Mouse (Mus musculus) macrophage (primary cell): ENCODE results near the gene Lpar6. TPM values are rescaled to one million over a fixed set of nuclear protein-coding genes. Genes with fewer than 3 reads are reported as not detected.
A peak's percentile ranks its signal among the peaks of the same experiment; 100 is the strongest.

Experiments
- H3K27ac ChIP-seq: fragments of 350-480 bp; formaldehyde crosslinking; 2 replicates; pipeline ENCODE4 v1.9.0; 2021
- H3K36me3 ChIP-seq: fragments of 350-480 bp; formaldehyde crosslinking; 2 replicates; pipeline ENCODE4 v1.9.0; 2021; ENCODE audit errors: inconsistent target
- H3K4me3 ChIP-seq: fragments of 350-480 bp; formaldehyde crosslinking; 2 replicates; pipeline ENCODE4 v1.9.0; 2021; ENCODE audit errors: inconsistent target
- H3K79me2 ChIP-seq: fragments of 350-480 bp; formaldehyde crosslinking; 2 replicates; pipeline ENCODE4 v1.9.0; 2021; ENCODE audit errors: inconsistent target
- WGBS: methylation state at CpG from one replicate; pipeline ENCODE4 v1.1.7; 2026; ENCODE audit warnings: inconsistent platforms; ENCODE audit not compliant: missing documents; 5-methylcytosine and 5-hydroxymethylcytosine counted together
- polyA plus RNA-seq: library from polyadenylated mRNA; stranded (reverse); fragments of 250-400 nt; gene quantifications from 3 replicates; pipeline ENCODE4 v1.2.4, GENCODE M21; 2018; ENCODE audit warnings: inconsistent platforms
- total RNA-seq, 78 experiments: library from RNA; depleted of rRNA; stranded (reverse); fragments of 250-400 nt; gene quantifications; 1 replicate in 9 of 78; 2 replicates in 24 of 78; 3 replicates in 43 of 78; 4 replicates in 2 of 78; pipeline ENCODE4 v1.2.4; 2018; ENCODE audit warnings: inconsistent platforms in 56 of 78

Gene Lpar6
- 100 to 1,000 TPM in 1 of 26 experiments, 10 to 100 TPM in 17, 1 to 10 TPM in 8; 2.1 to 123 (median 25.2) TPM for total RNA-seq (2018; cell fraction: chromatin; rRNA removed)
- 10 to 100 TPM in 13 of 26 experiments, 1 to 10 TPM in 12, under 1 TPM in 1; 0.91 to 37.2 (median 9.2) TPM for total RNA-seq (2018; cell fraction: cytosol; rRNA removed)
- 100 to 1,000 TPM in 6 of 26 experiments, 10 to 100 TPM in 14, 1 to 10 TPM in 6; 2.7 to 224 (median 41.1) TPM for total RNA-seq (2018; cell fraction: nucleus; rRNA removed)
- 25.3 to 29.9 TPM (median 28.8 TPM) in 3 replicates for polyA plus RNA-seq

- peaks cover 6% of the 10 kb centered on the region; the same call in 1 of the 2 replicates for H3K36me3 ChIP-seq
- H3K79me2 ChIP-seq: peaks cover 72% of the 10 kb centered on the region
- WGBS: under 1% methylated on average over 16 of the region's 19 CpGs
- H3K27ac ChIP-seq: peak within 1 kb of the TSS; percentile 86
- H3K4me3 ChIP-seq: peak within 1 kb of the TSS; percentile 75
These were observed at the start of gene Lpar6 for GRCm38 (mm10) chr14:73237848-73238321. TSS of gene Lpar6 (plus strand) at chr14:73237895.

GRCm38 (mm10) chr14:73199058-73199457 is 38.6 kb upstream of the Lpar6 start:
- WGBS: 79% methylated on average over 5 of the region's 5 CpGs
- Histone ChIP-seq H3K79me2 (no peaks in the 10 kb centered on the region), H3K36me3 (peaks cover 19% of the 10 kb centered on the region), H3K4me3 (no peak overlapping the region), H3K27ac (no peak overlapping the region)

GRCm38 (mm10) chr14:73201447-73201846 is 36.2 kb upstream of the Lpar6 start:
- H3K79me2 ChIP-seq: no peaks in the 10 kb centered on the region
- 64% methylated on average over 3 of the region's 3 CpGs for WGBS
- H3K4me3 ChIP-seq: no peak overlapping the region
- peaks cover 22% of the 10 kb centered on the region for H3K36me3 ChIP-seq
- H3K27ac ChIP-seq: no peak overlapping the region

- no peak overlapping the region for H3K4me3 ChIP-seq
- WGBS: 62% methylated on average over 3 of the region's 3 CpGs
- 0 out of 2 replicates have a peak, but pooled peaks cover 10% of the 10 kb centered on the region for H3K36me3 ChIP-seq
- no peaks in the 10 kb centered on the region for H3K79me2 ChIP-seq
- no peak overlapping the region for H3K27ac ChIP-seq
These were observed 33.7 kb upstream of the Lpar6 start for GRCm38 (mm10) chr14:73204016-73204415.

GRCm38 (mm10) chr14:73209262-73209661 is 28.4 kb upstream of the Lpar6 start:
- no peak overlapping the region for H3K4me3 ChIP-seq
- peaks cover 21% of the 10 kb centered on the region; the same call in 1 of the 2 replicates for H3K36me3 ChIP-seq
- no peak overlapping the region for H3K27ac ChIP-seq
- no peaks in the 10 kb centered on the region for H3K79me2 ChIP-seq

- H3K36me3 ChIP-seq: peaks cover 24% of the 10 kb centered on the region
- no peak overlapping the region for H3K27ac ChIP-seq
- no peaks in the 10 kb centered on the region for H3K79me2 ChIP-seq
- no peak overlapping the region for H3K4me3 ChIP-seq
- WGBS: 96% methylated on average over 8 of the region's 8 CpGs
These were observed 27.5 kb upstream of the Lpar6 start for GRCm38 (mm10) chr14:73210196-73210595.

GRCm38 (mm10) chr14:73211477-73211876 is 26.2 kb upstream of the Lpar6 start:
- H3K79me2 ChIP-seq: no peaks in the 10 kb centered on the region
- WGBS: 90% methylated on average over 5 of the region's 5 CpGs
- peaks cover 20% of the 10 kb centered on the region for H3K36me3 ChIP-seq

GRCm38 (mm10) chr14:73217062-73217461 is 20.6 kb upstream of the Lpar6 start:
- Histone ChIP-seq H3K36me3 (peaks cover 11% of the 10 kb centered on the region), H3K4me3 (no peak overlapping the region), H3K79me2 (peaks cover 11% of the 10 kb centered on the region; the same call in 1 of the 2 replicates), H3K27ac (no peak overlapping the region)
- 100% methylated on average over 1 of the region's 1 CpGs for WGBS

More at GRCm38 (mm10) chr14:73211477-73211876, 26.2 kb upstream of the Lpar6 start:
- H3K4me3 ChIP-seq: no peak overlapping the region
- H3K27ac ChIP-seq: no peak overlapping the region

GRCm38 (mm10) chr14:73222316-73222970 is 15.3 kb upstream of the Lpar6 start:
- 20% methylated on average over 9 of the region's 9 CpGs for WGBS
- peak overlapping the region; percentile 81 for H3K27ac ChIP-seq
- no peak overlapping the region for H3K4me3 ChIP-seq

GRCm38 (mm10) chr14:73226346-73226745 is 11.3 kb upstream of the Lpar6 start:
- WGBS: 72% methylated on average over 3 of the region's 3 CpGs
- Histone ChIP-seq H3K27ac (no peak overlapping the region), H3K4me3 (no peak overlapping the region), H3K79me2 (peaks cover 2% of the 10 kb centered on the region; the same call in 1 of the 2 replicates), H3K36me3 (no peaks in the 10 kb centered on the region)

More at GRCm38 (mm10) chr14:73222316-73222970, 15.3 kb upstream of the Lpar6 start:
- H3K36me3 ChIP-seq: no peaks in the 10 kb centered on the region
- peaks cover 11% of the 10 kb centered on the region; the same call in 1 of the 2 replicates for H3K79me2 ChIP-seq

- no peaks in the 10 kb centered on the region for H3K36me3 ChIP-seq
- no peaks in the 10 kb centered on the region; the same call in 1 of the 2 replicates for H3K79me2 ChIP-seq
- 0 out of 2 replicates have a peak overlapping the region, but pooled peaks have one; percentile 1 for H3K27ac ChIP-seq
- WGBS: 20% methylated on average over 1 of the region's 1 CpGs
- no peak overlapping the region for H3K4me3 ChIP-seq
These were observed 10.8 kb upstream of the Lpar6 start for GRCm38 (mm10) chr14:73226849-73227248.

GRCm38 (mm10) chr14:73231286-73231982 is 6.3 kb upstream of the Lpar6 start:
- H3K4me3 ChIP-seq: no peak overlapping the region
- H3K27ac ChIP-seq: no peak overlapping the region
- peaks cover 10% of the 10 kb centered on the region; the same call in 1 of the 2 replicates for H3K79me2 ChIP-seq
- no peaks in the 10 kb centered on the region for H3K36me3 ChIP-seq
- WGBS: 94% methylated on average over 5 of the region's 5 CpGs

- Histone ChIP-seq H3K36me3 (no peaks in the 10 kb centered on the region), H3K4me3 (no peak overlapping the region), H3K27ac (peak overlapping the region; percentile 46), H3K79me2 (peaks cover 39% of the 10 kb centered on the region)
- WGBS: 31% methylated on average over 2 of the region's 2 CpGs
These were observed 3.1 kb upstream of the Lpar6 start for GRCm38 (mm10) chr14:73234468-73235031.

GRCm38 (mm10) chr14:73238498-73239250 is 979 bp downstream of the Lpar6 start:
- H3K27ac ChIP-seq: peak overlapping the region; percentile 86
- peaks cover 74% of the 10 kb centered on the region for H3K79me2 ChIP-seq
- peak overlapping the region; percentile 75 for H3K4me3 ChIP-seq
- WGBS: under 1% methylated on average over 20 of the region's 20 CpGs
- peaks cover 6% of the 10 kb centered on the region; the same call in 1 of the 2 replicates for H3K36me3 ChIP-seq
